Mouse (Mus musculus) ES-Bruce4 (cell line): ENCODE measurements around the gene Ppp2r5c.

Experiments used
- CTCF ChIP-seq: IDR thresholded peaks from one replicate; pipeline ENCODE4 v1.8.1; 2011; ENCODE audit warnings: low read depth, low read length
- EP300 ChIP-seq: IDR thresholded peaks from 2 replicates; pipeline ENCODE4 v1.6.1; 2011; ENCODE audit warnings: low read depth, low read length; ENCODE audit not compliant: insufficient read depth
- POLR2A ChIP-seq: IDR thresholded peaks from one replicate; pipeline ENCODE4 v1.8.1; 2011; ENCODE audit warnings: low read length; ENCODE audit not compliant: insufficient read depth

DNA sequence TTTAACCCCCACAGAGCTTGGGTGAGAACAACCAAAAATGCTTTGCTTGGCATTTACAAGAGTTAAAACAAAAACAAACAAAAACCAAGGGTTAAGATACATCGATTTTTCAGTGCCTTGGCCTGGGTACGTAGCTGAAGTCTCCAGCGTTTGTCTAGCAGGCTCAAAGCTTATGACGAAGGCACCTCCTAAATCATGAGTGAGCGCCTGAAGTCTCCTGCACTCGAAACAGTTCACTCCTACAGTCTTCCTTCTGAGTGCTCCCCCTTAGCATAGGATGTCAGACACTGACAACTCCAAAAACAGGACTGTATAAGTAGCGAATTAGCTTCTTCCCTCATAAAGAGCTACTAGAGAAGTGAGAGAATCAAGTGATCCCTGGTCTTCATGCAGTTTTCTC is 1.1 kb upstream of the Ppp2r5c start:
- TF ChIP-seq CTCF (no peak), POLR2A (no peak), EP300 (no peak)
